Mouse (Mus musculus) adrenal gland, adult 2 months (tissue): ENCODE results near the gene Phf14. TPM values are rescaled to one million over a fixed set of nuclear protein-coding genes. Genes with fewer than 3 reads are reported as not detected.
"Not testable (repeated sequence)": the region's sequence is repeated elsewhere in the genome, so short reads cannot be mapped to it uniquely, and the experiment has no call there.

ENCODE experiments used
- DNase-seq: peaks from one replicate; pipeline ENCODE4 v3.0.0; 2021
- long read RNA-seq: library from polyadenylated mRNA; stranded (forward); transcript quantifications from one replicate; pipeline ENCODE4 v2.0.0, GENCODE M21; 2021
- polyA plus RNA-seq: library from polyadenylated mRNA; depleted of rRNA; stranded (reverse); fragments of >200 nt; gene quantifications from 2 replicates; pipeline ENCODE4 v1.2.3, GENCODE M21; 2012; rRNA removed
- total RNA-seq, 2 experiments: library from RNA; stranded (reverse); gene quantifications; 2 replicates each; pipeline ENCODE4 v1.2.3; 2021

Gene Phf14
- total RNA-seq = 10 to 100 TPM; 23.8 to 41.0 TPM
- 4.4 and 5.1 TPM in 2 replicates for polyA plus RNA-seq
- long read RNA-seq, transcript Phf14-203 (18 exons, 3,336 nt) = major isoform, 9 of 19 reads
- long read RNA-seq, partial matches to known transcripts = 1 of 19 reads
- long read RNA-seq, other reads (novel, unspliced or antisense) = 6 of 19 reads

- peak; percentile 94 for DNase-seq
Observed at GRCm38 (mm10) chr6:11907269-11908032, at the start of gene Phf14, which contains the start of gene Ndufa4. Phf14 (plus strand) TSS chr6:11907809. Ndufa4 (minus strand) TSS chr6:11907497.

- not testable (repeated sequence) for DNase-seq
Observed at GRCm38 (mm10) chr6:11875364-11875763, 32.2 kb upstream of the Phf14 start.

- DNase-seq = no peak
Observed at GRCm38 (mm10) chr6:11900809-11901310, 6.7 kb upstream of the Phf14 start.

GRCm38 (mm10) chr6:11906890-11907268 is 730 bp upstream of the Phf14 start:
- no peak for DNase-seq

- no peak for DNase-seq
Observed at GRCm38 (mm10) chr6:11908170-11908569, 561 bp downstream of the Phf14 start.

- DNase-seq = peak; percentile 92
Observed at GRCm38 (mm10) chr6:11925496-11926041, 18.0 kb downstream of the Phf14 start.

GRCm38 (mm10) chr6:11926082-11926595 is 18.5 kb downstream of the Phf14 start:
- peak; percentile 38 for DNase-seq

GRCm38 (mm10) chr6:11927485-11927884 is 19.9 kb downstream of the Phf14 start:
- DNase-seq = no peak

GRCm38 (mm10) chr6:11933403-11933802 is 25.8 kb downstream of the Phf14 start:
- DNase-seq = no peak

GRCm38 (mm10) chr6:11940895-11941294 is 33.3 kb downstream of the Phf14 start:
- DNase-seq = no peak

- no peak for DNase-seq
Observed at GRCm38 (mm10) chr6:11942089-11942488, 34.5 kb downstream of the Phf14 start.

- no peak for DNase-seq
Observed at GRCm38 (mm10) chr6:11948100-11948499, 40.5 kb downstream of the Phf14 start.

GRCm38 (mm10) chr6:11960172-11960571 is 52.6 kb downstream of the Phf14 start:
- DNase-seq = no peak

GRCm38 (mm10) chr6:11993782-11994181 is 86.2 kb downstream of the Phf14 start:
- no peak for DNase-seq

- DNase-seq = peak; percentile 75
Observed at GRCm38 (mm10) chr6:11998576-11998975, 91.0 kb downstream of the Phf14 start.

GRCm38 (mm10) chr6:11999506-11999905 is 91.9 kb downstream of the Phf14 start:
- no peak for DNase-seq

GRCm38 (mm10) chr6:12005455-12005854 is 97.8 kb downstream of the Phf14 start:
- DNase-seq = no peak

GRCm38 (mm10) chr6:12006001-12006400 is 98.4 kb downstream of the Phf14 start:
- DNase-seq = no peak

- DNase-seq = no peak
Observed at GRCm38 (mm10) chr6:12012103-12012502, 104.5 kb downstream of the Phf14 start.

GRCm38 (mm10) chr6:12014035-12014434 is 106.4 kb downstream of the Phf14 start:
- no peak for DNase-seq

- DNase-seq = no peak
Observed at GRCm38 (mm10) chr6:12014733-12015132, 107.1 kb downstream of the Phf14 start.

- no peak for DNase-seq
Observed at GRCm38 (mm10) chr6:12019736-12020135, 112.1 kb downstream of the Phf14 start.

- DNase-seq = no peak
Observed at GRCm38 (mm10) chr6:12020156-12020555, 112.5 kb downstream of the Phf14 start.
